Mouse (Mus musculus) embryonic facial prominence, embryonic 15.5 days (tissue): ENCODE measurements around the gene Cysrt1. TPM values are rescaled to one million over a fixed set of nuclear protein-coding genes. Genes with fewer than 3 reads are reported as not detected.
A peak's percentile ranks its signal among the peaks of the same experiment; 100 is the strongest.
"Not testable (repeated sequence)": the region's sequence is repeated elsewhere in the genome, so short reads cannot be mapped to it uniquely, and the experiment has no call there.

Experiments
- ATAC-seq: fragments of 200-750 bp; cut with Nextera tagmentation; 2 replicates; pipeline ENCODE4 v1.8.0; 2017; ENCODE audit warnings: low read depth, moderate TSS enrichment; ENCODE audit not compliant: insufficient number of reproducible peaks, low FRiP score, low TSS enrichment
- H3K27ac ChIP-seq: fragments of 300-500 bp; sonication (generic); replicated peaks from 2 replicates; pipeline ENCODE4 v1.5.1; 2015; ENCODE audit warnings: mild to moderate bottlenecking, inconsistent platforms
- H3K27me3 ChIP-seq: fragments of 300-500 bp; sonication (generic); 2 replicates; pipeline ENCODE4 v1.6.1; 2015; ENCODE audit warnings: inconsistent platforms
- H3K36me3 ChIP-seq: fragments of 300-500 bp; sonication (generic); 2 replicates; pipeline ENCODE4 v1.6.1; 2015; ENCODE audit warnings: mild to moderate bottlenecking, inconsistent platforms
- H3K4me1 ChIP-seq: fragments of 300-500 bp; sonication (generic); 2 replicates; pipeline ENCODE4 v1.6.1; 2015; ENCODE audit warnings: inconsistent platforms
- H3K4me2 ChIP-seq: fragments of 300-500 bp; sonication (generic); replicated peaks from 2 replicates; pipeline ENCODE4 v1.6.1; 2015; ENCODE audit warnings: mild to moderate bottlenecking, inconsistent platforms
- H3K4me3 ChIP-seq: fragments of 300-500 bp; sonication (generic); replicated peaks from 2 replicates; pipeline ENCODE4 v1.5.1; 2015; ENCODE audit warnings: mild to moderate bottlenecking, inconsistent platforms
- H3K9ac ChIP-seq: fragments of 300-500 bp; sonication (generic); 2 replicates; pipeline ENCODE4 v1.6.1; 2015; ENCODE audit warnings: inconsistent platforms
- H3K9me3 ChIP-seq: fragments of 300-500 bp; sonication (generic); replicated peaks from 2 replicates; pipeline ENCODE4 v1.6.1; 2016; ENCODE audit warnings: inconsistent platforms
- WGBS: fragments of 180-500 bp; shearing (Covaris S2); methylation state at CpG from one replicate; pipeline ENCODE4 v1.1.7; 2015; 5-methylcytosine and 5-hydroxymethylcytosine counted together
- polyA plus RNA-seq: library from polyadenylated mRNA; unstranded; fragments of >200 nt; fragmentation: Nextera tagmentation; extraction: Ambion mirVana; gene quantifications from 2 replicates; pipeline ENCODE4 v1.2.1, GENCODE M21; 2015

The Cysrt1 gene
- polyA plus RNA-seq, 1 experiment from 2014 or later: 53.3 TPM

- Histone ChIP-seq H3K4me1 (peaks cover 46% of the 10 kb centered on the region), H3K36me3 (peaks cover 8% of the 10 kb centered on the region), H3K4me2 (peak overlapping the region; percentile 99), H3K27me3 (peaks cover 17% of the 10 kb centered on the region), H3K4me3 (peak overlapping the region; percentile 73), H3K9ac (peak overlapping the region; percentile 58; the same call in 1 of the 2 replicates), H3K9me3 (no peaks in the 10 kb centered on the region), H3K27ac (no peak overlapping the region)
- no peak for ATAC-seq
- 18% methylated on average over 12 of the region's 12 CpGs for WGBS
These were observed 21.5 kb upstream of the Cysrt1 start for GRCm38 (mm10) chr2:25263623-25264285.

- WGBS: under 1% methylated on average over 82 of the region's 82 CpGs
- H3K27ac ChIP-seq: no peak overlapping the region; the same call in 1 of the 2 replicates
- H3K4me1 ChIP-seq: peaks cover 46% of the 10 kb centered on the region
- peak overlapping the region; percentile 73 for H3K4me3 ChIP-seq
- no peaks in the 10 kb centered on the region for H3K9me3 ChIP-seq
- ATAC-seq: no peak
- peak overlapping the region; percentile 58 for H3K9ac ChIP-seq
- peak overlapping the region; percentile 99 for H3K4me2 ChIP-seq
- peaks cover under 1% of the 10 kb centered on the region; the same call in 1 of the 2 replicates for H3K36me3 ChIP-seq
- H3K27me3 ChIP-seq: peaks cover 17% of the 10 kb centered on the region
These were observed 20.8 kb upstream of the Cysrt1 start for GRCm38 (mm10) chr2:25262795-25263622.

GRCm38 (mm10) chr2:25262291-25262767, 20.1 kb upstream of the Cysrt1 start, which contains the start of gene Tprn:
TSS of gene Tprn (plus strand) at chr2:25262618.
- H3K27me3 ChIP-seq: peaks cover 17% of the 10 kb centered on the region
- peak; percentile 98 for ATAC-seq
- peaks cover 45% of the 10 kb centered on the region for H3K4me1 ChIP-seq
- WGBS: 0% methylated on average over 38 of the region's 39 CpGs
- H3K4me2 ChIP-seq: peak within 1 kb of the TSS; percentile 99
- peak within 1 kb of the TSS; percentile 73 for H3K4me3 ChIP-seq
- peak within 1 kb of the TSS; percentile 58 for H3K9ac ChIP-seq
- no peaks in the 10 kb centered on the region for H3K36me3 ChIP-seq
- H3K9me3 ChIP-seq: no peaks in the 10 kb centered on the region
- H3K27ac ChIP-seq: no peak within 1 kb of the TSS; the same call in 1 of the 2 replicates

GRCm38 (mm10) chr2:25261870-25262269, 19.6 kb upstream of the Cysrt1 start:
- no peaks in the 10 kb centered on the region for H3K36me3 ChIP-seq
- peak overlapping the region; percentile 99 for H3K4me2 ChIP-seq
- peaks cover 40% of the 10 kb centered on the region for H3K4me1 ChIP-seq
- peak overlapping the region; percentile 73 for H3K4me3 ChIP-seq
- ATAC-seq: no peak; the same call in 1 of the 2 replicates
- peaks cover 17% of the 10 kb centered on the region for H3K27me3 ChIP-seq
- no peak overlapping the region for H3K27ac ChIP-seq
- no peaks in the 10 kb centered on the region for H3K9me3 ChIP-seq
- H3K9ac ChIP-seq: no peak overlapping the region
- WGBS: 44% methylated on average over 12 of the region's 12 CpGs

DNA sequence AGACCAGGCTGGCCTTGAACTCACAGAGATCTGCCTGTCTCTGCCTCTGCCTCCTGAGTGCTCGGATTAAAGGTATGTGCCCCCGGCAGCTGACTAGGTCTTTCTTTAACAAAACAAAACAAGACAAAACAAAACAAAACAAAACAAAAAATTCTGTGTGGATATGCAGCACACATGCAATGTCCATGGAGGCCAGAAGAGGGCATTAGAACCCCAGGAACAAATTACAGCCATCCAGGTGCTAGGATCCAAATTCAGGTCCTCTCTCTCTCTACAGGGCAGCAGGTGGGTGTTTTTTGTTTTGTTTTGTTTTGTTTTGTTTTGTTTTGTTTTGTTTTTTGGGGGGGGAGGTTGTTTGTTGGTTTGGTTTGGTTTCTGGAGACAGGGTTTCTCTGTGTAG, 16.6 kb upstream of the Cysrt1 start:
- 52% methylated on average over 2 of the region's 2 CpGs for WGBS

DNA sequence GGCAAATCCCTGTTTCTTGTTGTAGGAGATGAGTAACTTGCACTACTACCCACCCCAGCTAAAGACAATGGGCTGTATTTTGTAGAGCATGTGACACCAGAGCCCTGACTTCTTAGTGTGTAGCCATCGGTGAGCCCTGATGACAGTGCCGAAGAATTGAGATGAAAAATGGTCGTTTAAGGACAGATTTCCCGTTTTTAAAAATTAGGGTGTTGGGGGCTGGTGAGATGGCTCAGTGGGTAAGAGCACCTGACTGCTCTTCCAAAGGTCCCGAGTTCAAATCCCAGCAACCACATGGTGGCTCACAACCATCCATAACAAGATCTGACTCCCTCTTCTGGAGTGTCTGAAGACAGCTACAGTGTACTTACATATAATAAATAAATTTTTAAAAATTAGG, 15.0 kb upstream of the Cysrt1 start:
- H3K36me3 ChIP-seq, H3K4me2 ChIP-seq, H3K27me3 ChIP-seq, H3K9ac ChIP-seq, H3K4me3 ChIP-seq, H3K27ac ChIP-seq, H3K9me3 ChIP-seq, ATAC-seq: not testable (repeated sequence)
- H3K4me1 ChIP-seq: peaks cover 21% of the 10 kb centered on the region
- 88% methylated on average over 5 of the region's 5 CpGs for WGBS

More for the DNA sequence above, 16.6 kb upstream of the Cysrt1 start:
- Histone ChIP-seq H3K9ac (no peak overlapping the region), H3K4me1 (peaks cover 32% of the 10 kb centered on the region), H3K36me3 (no peaks in the 10 kb centered on the region), H3K4me3 (no peak overlapping the region), H3K9me3 (no peaks in the 10 kb centered on the region), H3K27ac (no peak overlapping the region), H3K4me2 (no peak overlapping the region), H3K27me3 (peaks cover 8% of the 10 kb centered on the region)
- no peak for ATAC-seq

DNA sequence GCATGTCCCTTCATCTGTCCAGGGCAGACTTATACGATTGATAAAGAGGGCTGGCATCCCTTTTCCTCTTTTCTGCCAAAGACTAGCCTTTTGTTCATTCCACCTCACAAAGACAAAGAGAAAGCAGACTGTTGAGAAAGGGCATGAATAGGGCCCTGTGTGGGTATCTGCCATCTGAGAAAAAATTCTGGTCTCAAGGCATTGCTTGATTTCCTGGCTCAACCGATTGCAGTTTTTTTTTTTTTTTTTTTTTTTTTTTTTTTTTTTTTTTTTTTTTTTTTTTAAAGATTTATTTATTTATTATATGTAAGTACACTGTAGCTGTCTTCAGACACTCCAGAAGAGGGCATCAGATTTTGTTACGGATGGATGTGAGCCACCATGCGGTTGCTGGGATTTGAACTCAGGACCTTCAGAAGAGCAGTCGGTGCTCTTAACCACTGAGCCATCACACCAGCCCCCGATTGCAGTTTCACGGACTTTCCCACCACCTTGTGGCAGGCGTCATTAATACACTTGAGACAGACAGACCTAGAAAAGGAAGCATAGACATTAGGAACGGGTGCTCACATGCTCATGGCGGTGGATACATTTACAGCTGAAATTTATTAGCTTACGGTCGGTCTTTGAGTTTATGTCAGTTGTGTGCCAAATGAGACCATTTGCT, 14.3 kb upstream of the Cysrt1 start:
- 54% methylated on average over 12 of the region's 12 CpGs for WGBS
- peaks cover 17% of the 10 kb centered on the region for H3K4me1 ChIP-seq
- H3K36me3 ChIP-seq: peaks cover 11% of the 10 kb centered on the region
- not testable (repeated sequence) for H3K9me3 ChIP-seq, H3K9ac ChIP-seq, ATAC-seq, H3K27me3 ChIP-seq, H3K27ac ChIP-seq
- peak overlapping the region; percentile 92 for H3K4me2 ChIP-seq
- peak overlapping the region; percentile 99 for H3K4me3 ChIP-seq

DNA sequence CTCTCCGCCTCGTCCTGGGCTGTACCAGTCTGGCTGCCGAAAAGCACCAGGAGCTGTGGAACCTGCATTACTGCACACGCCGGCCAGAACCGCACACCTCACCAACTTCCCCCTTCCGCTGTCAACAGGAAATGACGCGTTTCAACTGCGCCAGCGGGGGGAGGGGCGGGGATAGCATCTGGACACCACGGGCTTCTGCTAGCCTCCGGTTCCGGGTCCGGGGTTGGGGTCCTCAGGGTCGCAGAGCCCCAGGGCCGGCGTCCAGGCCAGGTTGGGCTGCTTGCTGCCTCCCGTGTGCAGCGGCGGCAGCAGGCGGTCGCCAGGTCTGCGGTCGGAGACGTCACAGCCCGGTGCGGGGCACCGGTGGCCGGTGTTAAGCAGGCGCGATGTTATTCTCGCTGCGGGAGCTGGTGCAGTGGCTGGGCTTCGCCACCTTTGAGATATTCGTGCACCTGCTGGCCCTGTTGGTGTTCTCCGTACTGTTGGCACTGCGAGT, 13.1 kb upstream of the Cysrt1 start, which contains the start of gene Tmem203:
TSS of gene Tmem203 (plus strand) at position 156 of the 496 bp plus-strand sequence.
- under 1% methylated on average over 39 of the region's 39 CpGs for WGBS
- ATAC-seq: peak; percentile 84
- peak within 1 kb of the TSS; percentile 89 for H3K9ac ChIP-seq
- peak within 1 kb of the TSS; percentile 92 for H3K4me2 ChIP-seq
- peak within 1 kb of the TSS; percentile 99 for H3K4me3 ChIP-seq
- H3K27me3 ChIP-seq: no peaks in the 10 kb centered on the region
- peak within 1 kb of the TSS; percentile 70 for H3K27ac ChIP-seq
- H3K9me3 ChIP-seq: no peaks in the 10 kb centered on the region
- H3K4me1 ChIP-seq: peaks cover 17% of the 10 kb centered on the region
- H3K36me3 ChIP-seq: peaks cover 23% of the 10 kb centered on the region

- peaks cover 52% of the 10 kb centered on the region for H3K36me3 ChIP-seq
- H3K4me2 ChIP-seq: no peak overlapping the region
- no peaks in the 10 kb centered on the region for H3K9me3 ChIP-seq
- no peak overlapping the region for H3K9ac ChIP-seq
- no peak for ATAC-seq
- peaks cover 17% of the 10 kb centered on the region for H3K4me1 ChIP-seq
- no peak overlapping the region for H3K27ac ChIP-seq
- no peak overlapping the region for H3K4me3 ChIP-seq
- WGBS: 75% methylated on average over 1 of the region's 1 CpGs
- H3K27me3 ChIP-seq: no peaks in the 10 kb centered on the region
These were observed 10.1 kb upstream of the Cysrt1 start for GRCm38 (mm10) chr2:25252331-25252730.

- Histone ChIP-seq H3K4me1 (peaks cover 16% of the 10 kb centered on the region), H3K27me3 (peaks cover 21% of the 10 kb centered on the region), H3K4me2 (no peak within 1 kb of the TSS), H3K9me3 (no peaks in the 10 kb centered on the region), H3K27ac (peak within 1 kb of the TSS; percentile 65; the same call in 1 of the 2 replicates), H3K36me3 (peaks cover 51% of the 10 kb centered on the region), H3K9ac (no peak within 1 kb of the TSS), H3K4me3 (no peak within 1 kb of the TSS)
- ATAC-seq: no peak
- 82% methylated on average over 10 of the region's 10 CpGs for WGBS
These were observed 4.2 kb upstream of the Cysrt1 start, which contains the start of gene AL732309.1 for GRCm38 (mm10) chr2:25246183-25247072. TSS of gene AL732309.1 (minus strand) at chr2:25246863.
